Mouse (Mus musculus): ENCODE data around the gene Nelfcd. TPM values are rescaled to one million over a fixed set of nuclear protein-coding genes. Genes with fewer than 3 reads are reported as not detected.

Gene Nelfcd
- 153 and 167 TPM in 2 replicates for polyA plus RNA-seq (2016; fragmentation: Nextera tagmentation; extraction: Ambion mirVana)

DNA sequence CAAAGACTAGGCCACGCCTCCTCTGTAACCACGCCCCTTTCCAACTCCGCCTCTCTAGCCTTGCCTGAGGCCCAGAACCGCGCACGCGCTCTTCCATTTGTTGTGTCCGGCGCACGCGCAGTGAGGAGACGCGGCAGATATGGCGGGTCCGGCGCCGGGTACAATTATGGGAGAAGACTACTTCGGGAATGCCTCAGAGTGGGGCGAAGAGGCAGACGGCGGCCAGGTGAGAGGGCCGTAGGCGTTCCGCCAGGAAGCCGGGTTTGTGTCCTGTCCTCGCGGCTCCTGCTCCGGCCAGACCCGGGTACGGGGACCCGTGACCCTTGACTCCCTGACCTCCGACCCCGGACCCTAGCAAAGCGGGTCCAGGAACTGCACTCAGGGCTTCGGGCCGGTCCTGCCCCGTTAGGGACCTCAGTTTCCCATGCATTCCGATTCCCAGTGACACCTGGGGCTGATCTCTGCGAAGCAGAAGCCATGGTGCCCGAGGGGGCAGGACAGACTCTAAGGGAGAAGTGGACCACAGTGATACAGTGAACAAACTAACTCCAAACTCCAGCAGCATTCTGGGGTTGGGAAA is at the start of gene Nelfcd:
Nelfcd (plus strand) TSS at position 74 of the 580 bp plus-strand sequence.
- WGBS, result under 1% methylated on average over 40 of the region's 40 CpGs
- ATAC-seq (ENCODE audit: low FRiP score), result peak; percentile 95

GRCm38 (mm10) chr2:174366571-174366970 is 49.0 kb upstream of the Nelfcd start:
- no peaks in the 10 kb centered on the region for H3K27me3 ChIP-seq
- no peaks in the 10 kb centered on the region for H3K36me3 ChIP-seq (replicated peaks)
- H3K4me1 ChIP-seq, result no peaks in the 10 kb centered on the region
- ATAC-seq (ENCODE audit: low FRiP score), result no peak
- H3K9me3 ChIP-seq, result no peaks in the 10 kb centered on the region
- H3K4me3 ChIP-seq (replicated peaks), result no peak overlapping the region
- WGBS, result 82% methylated on average over 10 of the region's 10 CpGs
- no peak overlapping the region for H3K9ac ChIP-seq
- H3K4me2 ChIP-seq, result no peak overlapping the region
- no peak overlapping the region for H3K27ac ChIP-seq

More for the DNA sequence above, at the start of gene Nelfcd:
- no peaks in the 10 kb centered on the region for H3K9me3 ChIP-seq
- no peak within 1 kb of the TSS for H3K27ac ChIP-seq
- peak within 1 kb of the TSS; percentile 89 for H3K4me3 ChIP-seq (replicated peaks)
- H3K9ac ChIP-seq, result peak within 1 kb of the TSS; percentile 83
- peaks cover 15% of the 10 kb centered on the region for H3K4me1 ChIP-seq
- H3K27me3 ChIP-seq, result no peaks in the 10 kb centered on the region
- H3K4me2 ChIP-seq, result peak within 1 kb of the TSS; percentile 79
- peaks cover 14% of the 10 kb centered on the region for H3K36me3 ChIP-seq (replicated peaks)

DNA sequence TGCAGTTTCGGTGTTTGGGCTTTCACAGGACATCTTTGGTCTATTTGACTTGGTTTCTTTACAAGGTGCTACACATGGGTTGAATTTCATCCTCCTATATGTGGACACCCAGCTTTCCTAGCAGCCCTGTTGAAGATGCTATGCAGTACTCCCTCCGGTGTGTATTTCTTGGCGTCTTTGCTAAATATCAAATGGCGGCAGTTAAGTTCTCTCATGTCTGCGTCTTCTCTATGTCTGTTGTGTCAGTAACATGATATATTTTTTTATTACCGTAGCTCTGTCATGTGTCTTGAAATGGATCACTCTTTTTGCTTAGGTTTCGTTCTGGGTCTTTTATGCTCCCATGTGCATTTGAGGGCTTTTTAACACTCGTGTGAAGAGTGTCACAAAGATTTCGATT is 34.6 kb upstream of the Nelfcd start:
- Histone ChIP-seq H3K4me2 (no peak overlapping the region), H3K9me3 (no peaks in the 10 kb centered on the region), H3K36me3 (replicated peaks) (no peaks in the 10 kb centered on the region), H3K4me1 (no peaks in the 10 kb centered on the region), H3K27ac (no peak overlapping the region), H3K9ac (no peak overlapping the region), H3K27me3 (no peaks in the 10 kb centered on the region), H3K4me3 (replicated peaks) (no peak overlapping the region)
- ATAC-seq (ENCODE audit: low FRiP score), result no peak
- 91% methylated on average over 9 of the region's 9 CpGs for WGBS

- ATAC-seq (ENCODE audit: low FRiP score), result no peak
- 91% methylated on average over 3 of the region's 3 CpGs for WGBS
- no peak overlapping the region for H3K9ac ChIP-seq
- H3K4me1 ChIP-seq, result no peaks in the 10 kb centered on the region
- H3K4me2 ChIP-seq, result no peak overlapping the region
- H3K4me3 ChIP-seq (replicated peaks), result no peak overlapping the region
- H3K36me3 ChIP-seq (replicated peaks), result no peaks in the 10 kb centered on the region
- H3K27me3 ChIP-seq, result no peaks in the 10 kb centered on the region
- H3K27ac ChIP-seq, result no peak overlapping the region
- H3K9me3 ChIP-seq, result no peaks in the 10 kb centered on the region
Observed at GRCm38 (mm10) chr2:174391936-174392335, 23.7 kb upstream of the Nelfcd start.

DNA sequence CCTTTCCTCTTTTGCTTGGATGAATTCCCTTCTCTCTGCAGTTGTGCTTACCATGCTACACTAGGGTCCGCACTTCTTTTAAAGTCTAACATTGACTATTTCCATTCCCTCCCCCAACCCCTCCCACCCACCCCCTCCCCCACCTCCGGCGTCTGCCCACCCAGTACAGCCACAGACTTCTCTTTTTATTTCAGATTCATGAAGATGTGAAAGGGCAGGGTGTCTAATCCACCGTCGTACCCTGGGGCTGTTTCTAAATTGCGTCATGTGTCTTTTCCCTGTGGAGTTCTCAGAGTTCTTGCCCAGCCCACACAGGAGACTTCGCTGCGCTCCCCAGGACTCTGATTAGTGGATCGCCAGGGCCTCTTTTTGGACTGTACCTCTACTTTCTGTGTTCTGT is 23.1 kb upstream of the Nelfcd start:
- H3K27ac ChIP-seq, result no peak overlapping the region
- H3K4me3 ChIP-seq (replicated peaks), result no peak overlapping the region
- H3K27me3 ChIP-seq, result no peaks in the 10 kb centered on the region
- no peaks in the 10 kb centered on the region for H3K4me1 ChIP-seq
- 61% methylated on average over 9 of the region's 9 CpGs for WGBS
- ATAC-seq (ENCODE audit: low FRiP score), result no peak
- no peak overlapping the region for H3K4me2 ChIP-seq
- H3K36me3 ChIP-seq (replicated peaks), result no peaks in the 10 kb centered on the region
- H3K9me3 ChIP-seq, result no peaks in the 10 kb centered on the region
- no peak overlapping the region for H3K9ac ChIP-seq

GRCm38 (mm10) chr2:174393383-174393782 is 22.2 kb upstream of the Nelfcd start:
- Histone ChIP-seq H3K9ac (no peak overlapping the region), H3K4me2 (no peak overlapping the region), H3K36me3 (replicated peaks) (no peaks in the 10 kb centered on the region), H3K27me3 (no peaks in the 10 kb centered on the region), H3K4me1 (no peaks in the 10 kb centered on the region), H3K4me3 (replicated peaks) (no peak overlapping the region), H3K27ac (no peak overlapping the region), H3K9me3 (no peaks in the 10 kb centered on the region)
- 89% methylated on average over 5 of the region's 5 CpGs for WGBS
- no peak for ATAC-seq (ENCODE audit: low FRiP score)

GRCm38 (mm10) chr2:174396643-174397042 is 19.0 kb upstream of the Nelfcd start:
- H3K27ac ChIP-seq, result no peak overlapping the region
- H3K27me3 ChIP-seq, result no peaks in the 10 kb centered on the region
- no peaks in the 10 kb centered on the region for H3K4me1 ChIP-seq
- H3K9ac ChIP-seq, result no peak overlapping the region
- WGBS, result 82% methylated on average over 10 of the region's 10 CpGs
- no peak for ATAC-seq (ENCODE audit: low FRiP score)
- H3K36me3 ChIP-seq (replicated peaks), result no peaks in the 10 kb centered on the region
- H3K9me3 ChIP-seq, result no peaks in the 10 kb centered on the region
- no peak overlapping the region for H3K4me3 ChIP-seq (replicated peaks)
- no peak overlapping the region for H3K4me2 ChIP-seq

DNA sequence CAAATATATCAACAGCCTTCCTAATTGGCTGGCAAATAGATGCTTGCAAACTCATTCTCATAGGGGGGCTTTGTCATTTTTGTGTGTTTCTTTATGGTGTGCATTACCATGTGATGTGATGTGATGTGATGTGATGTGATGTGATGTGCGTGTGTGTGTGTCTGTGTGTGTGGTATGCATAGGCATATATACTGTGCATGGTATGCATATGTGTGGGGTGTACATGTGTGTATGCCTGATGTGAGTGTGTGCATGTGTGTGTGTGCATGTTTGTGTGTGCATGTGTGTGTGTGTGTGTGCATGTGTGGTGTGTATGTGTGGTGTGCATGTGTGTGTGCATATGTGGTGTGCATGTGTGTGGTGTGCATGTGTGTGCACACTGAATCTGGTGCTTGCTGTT is 18.5 kb upstream of the Nelfcd start:
- WGBS, result 96% methylated on average over 1 of the region's 1 CpGs
- ATAC-seq (ENCODE audit: low FRiP score), result no peak
- Histone ChIP-seq H3K36me3 (replicated peaks) (no peaks in the 10 kb centered on the region), H3K9ac (no peak overlapping the region), H3K27ac (no peak overlapping the region), H3K27me3 (no peaks in the 10 kb centered on the region), H3K4me2 (no peak overlapping the region), H3K9me3 (no peaks in the 10 kb centered on the region), H3K4me1 (no peaks in the 10 kb centered on the region), H3K4me3 (replicated peaks) (no peak overlapping the region)

GRCm38 (mm10) chr2:174397881-174398280 is 17.7 kb upstream of the Nelfcd start:
- Histone ChIP-seq H3K4me3 (replicated peaks) (no peak overlapping the region), H3K27me3 (no peaks in the 10 kb centered on the region), H3K27ac (no peak overlapping the region), H3K36me3 (replicated peaks) (no peaks in the 10 kb centered on the region), H3K9ac (no peak overlapping the region), H3K9me3 (no peaks in the 10 kb centered on the region), H3K4me2 (no peak overlapping the region), H3K4me1 (no peaks in the 10 kb centered on the region)
- no peak for ATAC-seq (ENCODE audit: low FRiP score)
- WGBS, result 92% methylated on average over 6 of the region's 6 CpGs

DNA sequence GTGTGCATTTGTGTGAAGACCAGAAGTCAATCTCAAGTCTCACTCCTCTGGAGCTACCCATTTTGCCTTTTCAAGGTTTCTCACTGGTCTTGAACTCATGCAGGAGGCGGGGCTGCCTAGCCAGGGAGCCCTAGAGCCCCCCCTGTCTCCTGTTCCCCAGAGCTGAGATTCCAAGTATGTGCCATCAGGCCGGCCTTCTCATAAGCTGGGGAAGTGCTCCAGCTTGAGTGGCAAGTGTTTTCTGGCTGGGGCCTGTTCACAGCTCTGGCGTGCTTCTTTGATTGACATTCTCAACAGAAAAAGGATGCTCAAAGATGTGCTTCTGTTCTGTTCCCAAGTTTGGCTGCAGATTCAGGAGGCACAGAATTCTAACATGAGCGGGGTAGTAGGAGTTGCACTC is 15.2 kb upstream of the Nelfcd start:
- H3K27me3 ChIP-seq, result no peaks in the 10 kb centered on the region
- H3K9me3 ChIP-seq, result no peaks in the 10 kb centered on the region
- H3K4me3 ChIP-seq (replicated peaks), result no peak overlapping the region
- H3K9ac ChIP-seq, result no peak overlapping the region
- H3K4me1 ChIP-seq, result no peaks in the 10 kb centered on the region
- no peak for ATAC-seq (ENCODE audit: low FRiP score)
- no peaks in the 10 kb centered on the region for H3K36me3 ChIP-seq (replicated peaks)
- 78% methylated on average over 4 of the region's 4 CpGs for WGBS
- no peak overlapping the region for H3K4me2 ChIP-seq
- H3K27ac ChIP-seq, result no peak overlapping the region

GRCm38 (mm10) chr2:174410222-174410621 is 5.4 kb upstream of the Nelfcd start:
- no peak overlapping the region for H3K4me3 ChIP-seq (replicated peaks)
- WGBS, result 51% methylated on average over 2 of the region's 2 CpGs
- no peak for ATAC-seq (ENCODE audit: low FRiP score)
- no peaks in the 10 kb centered on the region for H3K36me3 ChIP-seq (replicated peaks)
- no peak overlapping the region for H3K9ac ChIP-seq
- no peaks in the 10 kb centered on the region for H3K9me3 ChIP-seq
- no peaks in the 10 kb centered on the region for H3K4me1 ChIP-seq
- no peak overlapping the region for H3K27ac ChIP-seq
- no peak overlapping the region for H3K4me2 ChIP-seq
- no peaks in the 10 kb centered on the region for H3K27me3 ChIP-seq

DNA sequence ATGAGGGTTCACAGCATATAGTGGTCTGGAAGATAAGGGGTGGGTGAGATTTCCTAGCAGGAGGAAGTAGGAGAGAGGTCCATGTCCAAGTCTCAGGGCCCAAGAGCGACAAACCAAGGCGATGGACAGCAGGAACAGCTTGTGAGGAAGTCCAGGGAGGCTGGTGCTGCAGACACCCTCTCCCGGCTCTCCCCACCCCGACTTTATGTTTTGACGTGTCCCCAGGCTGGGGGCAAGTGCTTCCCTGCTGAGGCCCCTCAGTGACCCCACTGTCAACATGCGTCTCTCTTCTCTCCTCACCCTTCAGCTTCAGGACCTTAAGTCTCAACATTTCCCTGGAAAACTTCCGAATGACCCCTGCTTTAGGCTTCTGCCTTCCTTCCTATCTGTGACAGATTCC is 2.5 kb upstream of the Nelfcd start:
- Histone ChIP-seq H3K4me1 (peaks cover 15% of the 10 kb centered on the region), H3K36me3 (replicated peaks) (no peaks in the 10 kb centered on the region), H3K4me3 (replicated peaks) (no peak overlapping the region), H3K4me2 (no peak overlapping the region), H3K27ac (no peak overlapping the region), H3K9me3 (no peaks in the 10 kb centered on the region), H3K27me3 (no peaks in the 10 kb centered on the region), H3K9ac (no peak overlapping the region)
- WGBS, result 80% methylated on average over 7 of the region's 7 CpGs
- ATAC-seq (ENCODE audit: low FRiP score), result no peak

DNA sequence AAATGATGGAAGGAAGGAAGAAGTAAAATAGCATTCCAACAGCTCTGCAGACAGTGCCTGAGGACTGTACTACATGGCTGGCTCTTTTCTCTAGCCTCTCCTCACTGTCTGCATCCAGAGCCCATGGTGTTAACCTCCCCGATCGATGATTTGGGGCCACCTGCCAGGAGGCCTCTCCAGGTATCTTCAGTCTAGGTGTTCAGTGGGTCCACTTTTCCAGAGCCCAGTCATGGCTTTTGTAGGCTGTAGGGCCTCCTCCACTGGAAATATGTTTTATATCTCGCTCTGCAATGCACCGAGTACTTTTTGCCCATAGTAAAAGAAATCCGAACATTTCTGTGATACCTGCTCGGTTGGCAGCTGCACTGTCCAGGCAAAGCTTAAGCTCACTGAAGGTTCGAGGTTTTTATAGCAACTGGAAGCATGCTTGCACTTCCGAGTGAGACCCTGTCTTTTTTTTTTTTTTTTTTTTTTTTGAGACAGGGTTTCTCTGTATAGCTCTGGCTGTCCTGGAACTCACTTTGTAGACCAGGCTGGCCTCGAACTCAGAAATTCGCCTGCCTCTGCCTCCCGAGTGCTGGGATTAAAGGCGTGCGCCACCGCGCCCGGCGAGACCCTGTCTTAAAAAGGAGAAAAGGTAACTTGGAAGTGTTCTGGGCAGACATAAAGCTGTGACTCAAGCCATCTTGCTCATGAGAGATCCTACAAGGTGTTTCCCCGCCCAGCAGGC is 438 bp upstream of the Nelfcd start:
- ATAC-seq (ENCODE audit: low FRiP score), result no peak
- 51% methylated on average over 18 of the region's 18 CpGs for WGBS
- peak overlapping the region; percentile 79 for H3K4me2 ChIP-seq

More for the DNA sequence above, 438 bp upstream of the Nelfcd start:
- Histone ChIP-seq H3K4me3 (replicated peaks) (peak overlapping the region; percentile 89), H3K9ac (no peak overlapping the region), H3K27me3 (no peaks in the 10 kb centered on the region), H3K4me1 (peaks cover 15% of the 10 kb centered on the region), H3K36me3 (replicated peaks) (peaks cover 8% of the 10 kb centered on the region), H3K9me3 (no peaks in the 10 kb centered on the region), H3K27ac (no peak overlapping the region)
